Mouse (Mus musculus) heart, embryonic 12.5 days (tissue): ENCODE measurements around the gene Cit. TPM values are rescaled to one million over a fixed set of nuclear protein-coding genes. Genes with fewer than 3 reads are reported as not detected.

Experiments
- ATAC-seq: fragments of 200-750 bp; cut with Nextera tagmentation; 2 replicates; pipeline ENCODE4 v1.8.0; 2017; ENCODE audit warnings: moderate TSS enrichment, moderate library complexity; ENCODE audit not compliant: insufficient number of reproducible peaks, low FRiP score
- H3K27ac ChIP-seq: fragments of 300-500 bp; sonication (generic); 2 replicates; pipeline ENCODE4 v1.5.1; 2016; ENCODE audit warnings: mild to moderate bottlenecking, moderate library complexity; ENCODE audit not compliant: poor library complexity, severe bottlenecking
- H3K27me3 ChIP-seq: fragments of 300-500 bp; sonication (generic); replicated peaks from 2 replicates; pipeline ENCODE4 v1.6.1; 2016; ENCODE audit warnings: mild to moderate bottlenecking, moderate library complexity
- H3K36me3 ChIP-seq: fragments of 300-500 bp; sonication (generic); 2 replicates; pipeline ENCODE4 v1.6.1; 2016; ENCODE audit warnings: mild to moderate bottlenecking, moderate library complexity
- H3K4me1 ChIP-seq: fragments of 300-500 bp; sonication (generic); replicated peaks from 2 replicates; pipeline ENCODE4 v1.6.1; 2016; ENCODE audit warnings: mild to moderate bottlenecking
- H3K4me2 ChIP-seq: fragments of 300-500 bp; sonication (generic); 2 replicates; pipeline ENCODE4 v1.6.1; 2016; ENCODE audit warnings: mild to moderate bottlenecking, moderate library complexity
- H3K4me3 ChIP-seq: fragments of 300-500 bp; sonication (generic); 2 replicates; pipeline ENCODE4 v1.5.1; 2016; ENCODE audit warnings: mild to moderate bottlenecking
- H3K9ac ChIP-seq: fragments of 300-500 bp; sonication (generic); 2 replicates; pipeline ENCODE4 v1.6.1; 2016; ENCODE audit warnings: mild to moderate bottlenecking, moderate library complexity
- H3K9me3 ChIP-seq: fragments of 300-500 bp; sonication (generic); replicated peaks from 2 replicates; pipeline ENCODE4 v1.6.1; 2016; ENCODE audit warnings: mild to moderate bottlenecking, moderate library complexity
- WGBS: fragments of 180-500 bp; shearing (Covaris S2); methylation state at CpG from one replicate; pipeline ENCODE4 v1.1.7; 2016; 5-methylcytosine and 5-hydroxymethylcytosine counted together
- polyA plus RNA-seq: library from polyadenylated mRNA; unstranded; fragments of >200 nt; fragmentation: Nextera tagmentation; extraction: Ambion mirVana; gene quantifications from 2 replicates; pipeline ENCODE4 v1.2.1, GENCODE M21; 2016

Gene Cit
- polyA plus RNA-seq, 1 experiment from 2014 or later: 28.5 TPM

GRCm38 (mm10) chr5:116009884-116010627 is 165.0 kb downstream of the Cit start:
- Histone ChIP-seq H3K9me3 (no peaks in the 10 kb centered on the region), H3K4me2 (no peak overlapping the region), H3K4me1 (no peaks in the 10 kb centered on the region), H3K9ac (no peak overlapping the region), H3K27me3 (no peaks in the 10 kb centered on the region), H3K36me3 (peaks cover 38% of the 10 kb centered on the region), H3K27ac (no peak overlapping the region), H3K4me3 (no peak overlapping the region)
- no peak for ATAC-seq
- 77% methylated on average over 2 of the region's 2 CpGs for WGBS

- Histone ChIP-seq H3K4me2 (no peak overlapping the region), H3K9me3 (no peaks in the 10 kb centered on the region), H3K27me3 (no peaks in the 10 kb centered on the region), H3K4me3 (no peak overlapping the region), H3K4me1 (no peaks in the 10 kb centered on the region), H3K9ac (no peak overlapping the region), H3K27ac (no peak overlapping the region), H3K36me3 (peaks cover 45% of the 10 kb centered on the region)
- WGBS: 85% methylated on average over 7 of the region's 7 CpGs
- ATAC-seq: no peak
Measured at GRCm38 (mm10) chr5:116011700-116012099, 166.6 kb downstream of the Cit start.

GRCm38 (mm10) chr5:116012503-116012902 is 167.4 kb downstream of the Cit start:
- H3K27me3 ChIP-seq: no peaks in the 10 kb centered on the region
- H3K9me3 ChIP-seq: no peaks in the 10 kb centered on the region
- H3K4me3 ChIP-seq: no peak overlapping the region
- no peak for ATAC-seq
- no peak overlapping the region for H3K9ac ChIP-seq
- WGBS: 92% methylated on average over 7 of the region's 7 CpGs
- H3K4me2 ChIP-seq: no peak overlapping the region
- no peak overlapping the region for H3K27ac ChIP-seq
- no peaks in the 10 kb centered on the region for H3K4me1 ChIP-seq
- H3K36me3 ChIP-seq: peaks cover 48% of the 10 kb centered on the region

GRCm38 (mm10) chr5:116013821-116014220 is 168.7 kb downstream of the Cit start:
- H3K36me3 ChIP-seq: peaks cover 60% of the 10 kb centered on the region
- no peaks in the 10 kb centered on the region for H3K27me3 ChIP-seq
- H3K9ac ChIP-seq: no peak overlapping the region
- no peak overlapping the region for H3K27ac ChIP-seq
- ATAC-seq: no peak
- peaks cover 10% of the 10 kb centered on the region for H3K4me1 ChIP-seq
- no peak overlapping the region for H3K4me3 ChIP-seq
- WGBS: 84% methylated on average over 8 of the region's 8 CpGs
- no peaks in the 10 kb centered on the region for H3K9me3 ChIP-seq
- H3K4me2 ChIP-seq: no peak overlapping the region

GRCm38 (mm10) chr5:116014237-116014636 is 169.2 kb downstream of the Cit start:
- Histone ChIP-seq H3K9me3 (no peaks in the 10 kb centered on the region), H3K9ac (no peak overlapping the region), H3K4me3 (no peak overlapping the region), H3K27ac (no peak overlapping the region), H3K4me1 (peaks cover 14% of the 10 kb centered on the region), H3K4me2 (no peak overlapping the region), H3K27me3 (no peaks in the 10 kb centered on the region), H3K36me3 (peaks cover 64% of the 10 kb centered on the region)
- no peak for ATAC-seq
- 91% methylated on average over 11 of the region's 11 CpGs for WGBS

- H3K4me2 ChIP-seq: no peak overlapping the region
- no peak for ATAC-seq
- no peak overlapping the region for H3K27ac ChIP-seq
- H3K9ac ChIP-seq: no peak overlapping the region
- H3K4me3 ChIP-seq: no peak overlapping the region
- 91% methylated on average over 5 of the region's 5 CpGs for WGBS
- H3K9me3 ChIP-seq: no peaks in the 10 kb centered on the region
- H3K27me3 ChIP-seq: no peaks in the 10 kb centered on the region
- H3K4me1 ChIP-seq: peaks cover 28% of the 10 kb centered on the region
- H3K36me3 ChIP-seq: peaks cover 87% of the 10 kb centered on the region
Measured at GRCm38 (mm10) chr5:116016542-116016941, 171.5 kb downstream of the Cit start.

GRCm38 (mm10) chr5:116017391-116017790 is 172.3 kb downstream of the Cit start:
- Histone ChIP-seq H3K36me3 (peaks cover 88% of the 10 kb centered on the region), H3K4me2 (no peak overlapping the region), H3K27ac (no peak overlapping the region), H3K9me3 (no peaks in the 10 kb centered on the region), H3K4me1 (peaks cover 36% of the 10 kb centered on the region), H3K27me3 (no peaks in the 10 kb centered on the region), H3K4me3 (no peak overlapping the region), H3K9ac (no peak overlapping the region)
- ATAC-seq: no peak
- 93% methylated on average over 8 of the region's 8 CpGs for WGBS

GRCm38 (mm10) chr5:116018196-116018595 is 173.1 kb downstream of the Cit start:
- no peak overlapping the region for H3K4me2 ChIP-seq
- no peak overlapping the region for H3K4me3 ChIP-seq
- 82% methylated on average over 9 of the region's 9 CpGs for WGBS
- H3K9ac ChIP-seq: peak overlapping the region; percentile 33; the same call in 1 of the 2 replicates
- H3K27ac ChIP-seq: peak overlapping the region; percentile 0; the same call in 1 of the 2 replicates
- H3K27me3 ChIP-seq: no peaks in the 10 kb centered on the region
- ATAC-seq: no peak
- no peaks in the 10 kb centered on the region for H3K9me3 ChIP-seq
- peaks cover 44% of the 10 kb centered on the region for H3K4me1 ChIP-seq
- H3K36me3 ChIP-seq: peaks cover 82% of the 10 kb centered on the region

- Histone ChIP-seq H3K9ac (no peak overlapping the region), H3K4me3 (peak overlapping the region; percentile 6; the same call in 1 of the 2 replicates), H3K27ac (peak overlapping the region; percentile 82), H3K36me3 (peaks cover 76% of the 10 kb centered on the region), H3K9me3 (no peaks in the 10 kb centered on the region), H3K27me3 (no peaks in the 10 kb centered on the region), H3K4me2 (peak overlapping the region; percentile 19), H3K4me1 (peaks cover 47% of the 10 kb centered on the region)
- 42% methylated on average over 6 of the region's 6 CpGs for WGBS
- ATAC-seq: no peak
Measured at GRCm38 (mm10) chr5:116018784-116019183, 173.7 kb downstream of the Cit start.

GRCm38 (mm10) chr5:116019371-116019770 is 174.3 kb downstream of the Cit start:
- Histone ChIP-seq H3K36me3 (peaks cover 70% of the 10 kb centered on the region), H3K9ac (no peak overlapping the region), H3K4me3 (0 out of 2 replicates have a peak overlapping the region, but pooled peaks have one; percentile 6), H3K4me2 (peak overlapping the region; percentile 19), H3K27me3 (no peaks in the 10 kb centered on the region), H3K9me3 (no peaks in the 10 kb centered on the region), H3K4me1 (peaks cover 47% of the 10 kb centered on the region), H3K27ac (peak overlapping the region; percentile 82)
- ATAC-seq: no peak
- WGBS: 21% methylated on average over 11 of the region's 11 CpGs

- peaks cover 47% of the 10 kb centered on the region for H3K4me1 ChIP-seq
- no peaks in the 10 kb centered on the region for H3K27me3 ChIP-seq
- no peak overlapping the region for H3K9ac ChIP-seq
- 63% methylated on average over 14 of the region's 14 CpGs for WGBS
- ATAC-seq: peak; percentile 72
- H3K9me3 ChIP-seq: no peaks in the 10 kb centered on the region
- H3K27ac ChIP-seq: peak overlapping the region; percentile 49; the same call in 1 of the 2 replicates
- peak overlapping the region; percentile 94 for H3K4me2 ChIP-seq
- peaks cover 49% of the 10 kb centered on the region for H3K36me3 ChIP-seq
- peak overlapping the region; percentile 92 for H3K4me3 ChIP-seq
Measured at GRCm38 (mm10) chr5:116021552-116021951, 176.5 kb downstream of the Cit start.
